Mouse (Mus musculus) kidney, postnatal 0 days (tissue): ENCODE data around the gene Pifo. TPM values are rescaled to one million over a fixed set of nuclear protein-coding genes. Genes with fewer than 3 reads are reported as not detected.
"Not testable (repeated sequence)": the region's sequence is repeated elsewhere in the genome, so short reads cannot be mapped to it uniquely, and the experiment has no call there.

Experiments
- ATAC-seq: fragments of 200-750 bp; cut with Nextera tagmentation; replicated peaks from 2 replicates; pipeline ENCODE4 v1.8.0; 2017; ENCODE audit warnings: low read depth, moderate number of reproducible peaks, moderate TSS enrichment, moderate library complexity; ENCODE audit not compliant: low FRiP score
- DNase-seq: peaks from one replicate; pipeline ENCODE4 v3.0.0-alpha.2; 2016; ENCODE audit warnings: low spot score
- H3K27ac ChIP-seq: fragments of 300-500 bp; sonication (generic); 2 replicates; pipeline ENCODE4 v1.5.1; 2014; ENCODE audit warnings: mild to moderate bottlenecking
- H3K27me3 ChIP-seq: fragments of 300-500 bp; sonication (generic); 2 replicates; pipeline ENCODE4 v1.6.1; 2014; ENCODE audit warnings: low read length, mixed read lengths; ENCODE audit not compliant: insufficient read depth
- H3K36me3 ChIP-seq: fragments of 300-500 bp; sonication (generic); 2 replicates; pipeline ENCODE4 v1.6.1; 2014; ENCODE audit warnings: low read length, mixed read lengths; ENCODE audit not compliant: insufficient read depth
- H3K4me1 ChIP-seq: fragments of 300-500 bp; sonication (generic); replicated peaks from 2 replicates; pipeline ENCODE4 v1.6.1; 2014; ENCODE audit warnings: antibody characterized with exemption, low read length, mixed read lengths; ENCODE audit not compliant: insufficient read depth
- H3K4me2 ChIP-seq: fragments of 300-500 bp; sonication (generic); 2 replicates; pipeline ENCODE4 v1.6.1; 2014; ENCODE audit warnings: mild to moderate bottlenecking, low read length, moderate library complexity, mixed read lengths
- H3K4me3 ChIP-seq: fragments of 300-500 bp; sonication (generic); replicated peaks from 2 replicates; pipeline ENCODE4 v1.5.1; 2014; ENCODE audit warnings: low read depth, low read length
- H3K9ac ChIP-seq: fragments of 300-500 bp; sonication (generic); 2 replicates; pipeline ENCODE4 v1.6.1; 2014; ENCODE audit warnings: low read depth, low read length
- H3K9me3 ChIP-seq: fragments of 300-500 bp; sonication (generic); replicated peaks from 2 replicates; pipeline ENCODE4 v1.6.1; 2016; ENCODE audit warnings: low read length, inconsistent platforms, mixed read lengths
- CTCF ChIP-seq: IDR thresholded peaks from 2 replicates; pipeline ENCODE4 v1.5.1; 2016; ENCODE audit warnings: antibody characterized with exemption, low read depth, mild to moderate bottlenecking, moderate library complexity
- WGBS: fragments of 180-500 bp; shearing (Covaris S2); extraction: QIAGEN DNeasy Blood & Tissue Kit; methylation state at CpG from one replicate; pipeline ENCODE4 v1.1.7; 2014; 5-methylcytosine and 5-hydroxymethylcytosine counted together
- polyA plus RNA-seq: library from polyadenylated mRNA; unstranded; fragments of >200 nt; fragmentation: Nextera tagmentation; extraction: Ambion mirVana; gene quantifications from 2 replicates; pipeline ENCODE4 v1.2.1, GENCODE M21; 2015

The Pifo gene
- polyA plus RNA-seq, 1 experiment from 2014 or later, result 0.13 TPM

DNA sequence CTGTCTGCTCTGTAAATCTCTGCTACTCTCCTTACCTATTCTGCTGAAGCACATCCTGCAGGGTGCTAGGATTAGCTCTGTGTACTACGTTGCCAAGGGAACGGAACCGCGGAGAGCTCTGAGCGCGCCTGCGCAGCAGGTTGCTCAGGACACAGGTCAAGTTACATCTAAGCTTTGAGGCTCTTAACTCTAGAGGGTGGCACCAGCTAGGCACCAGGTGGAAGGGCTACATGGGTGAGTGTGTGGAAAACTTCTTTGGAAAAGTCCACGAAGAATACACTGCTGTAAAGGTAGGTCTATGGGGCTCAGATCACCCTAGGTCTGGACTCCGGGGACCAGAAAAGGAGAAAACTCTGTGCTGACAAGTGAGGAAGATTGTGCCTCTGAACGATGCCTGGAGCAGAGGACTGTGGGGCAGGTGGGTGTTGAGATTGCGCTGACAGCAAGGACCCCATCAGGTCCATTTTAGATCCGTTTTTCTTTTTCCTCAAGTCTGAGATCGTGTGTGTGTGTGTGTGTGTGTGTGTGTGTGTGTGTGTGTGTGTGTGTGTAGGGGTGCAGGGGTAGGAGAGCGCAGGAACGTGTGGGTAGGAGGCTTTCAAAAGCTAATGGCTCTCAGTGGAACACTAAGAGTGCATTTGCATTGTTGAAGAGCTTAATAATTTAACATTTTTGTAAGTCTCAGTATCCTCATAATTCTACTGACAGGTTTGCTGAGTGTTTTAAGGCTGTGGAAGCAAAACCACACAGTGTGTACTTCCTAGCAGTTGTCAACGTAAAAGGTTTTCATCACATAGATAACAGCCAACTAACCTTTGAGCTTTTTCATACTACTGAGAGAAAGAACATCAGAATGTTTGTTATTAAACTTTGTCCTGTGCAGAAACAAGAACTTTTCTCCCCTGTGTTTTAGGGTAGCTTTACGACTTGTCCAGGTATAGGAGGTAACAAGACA lies 12.8 kb downstream of the Pifo start:
- H3K9me3 ChIP-seq, result no peaks in the 10 kb centered on the region
- H3K4me1 ChIP-seq, result no peaks in the 10 kb centered on the region
- TF ChIP-seq CTCF, result no peak
- H3K4me2 ChIP-seq, result peak overlapping the region; percentile 31
- H3K27me3 ChIP-seq, result no peaks in the 10 kb centered on the region
- H3K4me3 ChIP-seq, result no peak overlapping the region
- ATAC-seq, result peak; percentile 95
- H3K27ac ChIP-seq, result no peak overlapping the region
- no peak overlapping the region for H3K9ac ChIP-seq
- H3K36me3 ChIP-seq, result no peaks in the 10 kb centered on the region
- WGBS, result 22% methylated on average over 16 of the region's 17 CpGs
- DNase-seq, result peak; percentile 73

DNA sequence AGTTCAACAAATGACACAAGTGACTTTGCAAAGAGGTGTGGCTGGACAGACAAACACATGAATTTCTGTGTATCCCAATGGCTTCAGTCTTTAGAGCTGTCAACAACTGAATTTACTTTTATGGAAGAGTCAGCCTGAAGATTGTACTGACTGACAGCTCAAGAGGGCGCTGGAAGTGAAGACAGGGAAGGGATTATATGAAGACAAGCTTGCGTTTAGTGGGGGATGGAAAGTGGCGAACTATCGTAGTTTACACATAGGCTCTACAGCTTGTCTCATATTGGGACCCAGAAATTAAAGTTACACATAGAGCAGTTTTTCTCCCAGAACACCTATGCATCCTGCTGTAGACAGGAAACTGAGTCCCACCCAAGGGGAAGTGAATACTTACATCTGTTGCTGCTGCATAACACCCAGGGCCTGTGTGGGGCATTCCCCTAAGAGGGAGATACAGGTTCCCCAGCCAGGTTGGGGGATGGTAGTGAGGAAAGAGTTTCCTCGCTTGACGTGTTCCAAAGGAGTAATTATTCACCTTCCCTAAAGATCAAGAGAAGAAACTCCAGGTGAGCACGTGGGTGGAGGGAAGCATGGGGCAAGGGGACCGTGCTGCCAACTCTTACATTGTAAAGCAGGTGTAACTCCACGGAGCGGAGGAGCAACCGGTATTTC lies 13.6 kb downstream of the Pifo start:
- TF ChIP-seq CTCF, result no peak
- ATAC-seq (peak; percentile 59; the same call in 1 of the 2 replicates), DNase-seq (no peak)
- H3K9ac ChIP-seq, result no peak overlapping the region
- H3K4me1 ChIP-seq, result no peaks in the 10 kb centered on the region
- WGBS, result 17% methylated on average over 11 of the region's 11 CpGs
- no peaks in the 10 kb centered on the region for H3K9me3 ChIP-seq
- H3K27me3 ChIP-seq, result no peaks in the 10 kb centered on the region
- H3K4me3 ChIP-seq, result no peak overlapping the region
- H3K36me3 ChIP-seq, result no peaks in the 10 kb centered on the region
- peak overlapping the region; percentile 31 for H3K4me2 ChIP-seq
- H3K27ac ChIP-seq, result no peak overlapping the region

DNA sequence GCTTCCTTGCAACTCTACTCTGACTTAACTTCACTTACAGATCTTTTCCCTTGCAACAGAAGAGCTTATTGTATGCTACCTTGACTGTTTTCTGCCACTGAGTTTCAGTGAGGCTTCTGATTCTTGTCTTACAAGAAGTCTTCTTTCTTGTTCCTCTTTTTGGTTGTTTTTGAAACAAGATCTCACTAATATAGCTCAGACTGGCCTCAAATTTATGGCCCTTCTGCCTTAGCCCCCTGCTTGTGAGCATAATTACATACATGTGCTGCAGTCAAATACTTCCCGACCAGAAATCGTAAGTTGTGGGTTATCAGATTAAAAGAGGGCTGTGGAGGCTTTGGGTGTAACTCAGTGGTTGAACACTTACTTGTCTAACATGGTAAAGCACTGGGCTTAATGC lies 19.7 kb downstream of the Pifo start:
- H3K9me3 ChIP-seq, result no peaks in the 10 kb centered on the region
- H3K4me3 ChIP-seq, result no peak overlapping the region
- no peak for TF ChIP-seq CTCF
- no peak overlapping the region for H3K4me2 ChIP-seq
- H3K4me1 ChIP-seq, result no peaks in the 10 kb centered on the region
- H3K9ac ChIP-seq, result no peak overlapping the region
- H3K27ac ChIP-seq, result no peak overlapping the region
- H3K27me3 ChIP-seq, result no peaks in the 10 kb centered on the region
- WGBS, result 27% methylated on average over 2 of the region's 2 CpGs
- ATAC-seq, result no peak
- DNase-seq, result no peak
- H3K36me3 ChIP-seq, result no peaks in the 10 kb centered on the region

DNA sequence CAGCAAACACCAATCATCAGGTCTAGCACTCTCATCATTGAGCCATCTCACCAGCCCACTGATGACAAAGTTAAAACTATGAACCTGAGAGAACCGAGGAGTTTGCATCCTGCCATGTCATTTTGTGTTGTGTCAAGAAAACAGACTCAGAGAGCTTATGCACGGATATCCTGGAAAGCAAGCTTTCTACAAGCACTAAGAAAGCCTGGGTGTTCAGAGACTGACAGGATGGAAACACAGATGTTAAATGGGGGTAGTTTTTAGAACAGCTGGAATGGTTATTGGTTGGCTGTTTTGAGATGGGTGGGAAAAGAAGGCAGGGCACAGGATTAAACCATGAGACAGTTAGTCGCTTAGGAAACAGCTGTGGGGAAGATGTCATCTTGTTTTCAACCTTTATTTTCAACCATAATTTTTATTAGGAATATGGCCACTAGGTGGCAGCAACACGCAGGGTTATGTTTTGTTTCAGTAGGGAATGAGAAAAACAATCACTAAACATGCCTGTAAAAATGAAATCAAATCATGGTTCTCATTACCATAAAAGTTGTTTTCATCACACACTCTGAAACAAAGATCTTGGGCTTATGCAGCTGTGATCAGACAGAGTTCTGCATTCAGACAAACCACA lies 22.7 kb downstream of the Pifo start:
- DNase-seq, result peak; percentile 75
- Histone ChIP-seq H3K9me3 (no peaks in the 10 kb centered on the region), H3K27me3 (no peaks in the 10 kb centered on the region), H3K4me1 (no peaks in the 10 kb centered on the region), H3K4me2 (no peak overlapping the region), H3K4me3 (no peak overlapping the region), H3K27ac (no peak overlapping the region), H3K9ac (no peak overlapping the region), H3K36me3 (no peaks in the 10 kb centered on the region)
- ATAC-seq, result no peak
- WGBS, result 29% methylated on average over 4 of the region's 4 CpGs
- peak; percentile 85 for TF ChIP-seq CTCF

DNA sequence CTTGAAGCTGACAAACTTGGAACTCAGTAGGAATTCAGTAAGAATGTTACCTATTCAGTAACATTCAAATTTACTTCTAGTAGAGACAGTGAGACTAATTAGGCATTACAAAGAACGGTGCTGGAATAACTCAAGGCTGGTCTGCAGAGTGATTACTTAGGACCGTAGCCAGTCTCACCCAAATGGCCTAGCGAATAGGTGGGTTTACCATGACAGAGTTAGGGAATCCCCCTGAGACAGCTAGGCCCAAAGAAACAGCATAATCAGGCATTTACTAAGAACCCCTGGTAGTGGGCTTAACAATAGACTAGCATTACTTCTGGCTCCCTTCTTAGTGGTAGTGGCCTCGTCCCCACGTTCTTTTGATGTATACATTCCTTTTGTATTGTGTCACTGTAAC lies 24.8 kb downstream of the Pifo start:
- not testable (repeated sequence) for H3K9ac ChIP-seq, H3K4me3 ChIP-seq, H3K27ac ChIP-seq, H3K9me3 ChIP-seq, H3K4me1 ChIP-seq, H3K27me3 ChIP-seq, DNase-seq, H3K36me3 ChIP-seq, H3K4me2 ChIP-seq, ATAC-seq
- 53% methylated on average over 5 of the region's 5 CpGs for WGBS

DNA sequence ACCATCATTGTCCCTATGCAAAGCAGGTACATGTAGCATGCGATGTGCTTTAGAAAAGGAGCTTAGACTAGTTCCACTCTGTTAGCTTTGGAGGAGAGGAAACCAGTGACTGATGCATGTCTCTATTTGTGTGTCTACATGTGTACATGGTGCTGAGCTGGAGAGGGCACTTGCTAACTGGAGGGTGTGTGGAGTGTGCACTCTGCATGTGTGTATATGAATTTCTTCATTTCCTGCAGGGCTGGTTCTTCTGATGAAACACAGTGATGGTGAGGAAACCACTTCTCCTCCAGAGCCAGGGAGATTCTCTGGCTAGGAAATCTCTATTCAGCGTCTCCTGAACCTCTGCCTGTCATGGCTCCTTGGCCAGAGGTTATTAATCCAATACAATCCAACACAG lies 40.3 kb downstream of the Pifo start:
- no peak for TF ChIP-seq CTCF
- WGBS, result 89% methylated on average over 2 of the region's 2 CpGs
- H3K27ac ChIP-seq, result no peak overlapping the region

More for the DNA sequence above, 40.3 kb downstream of the Pifo start:
- no peaks in the 10 kb centered on the region for H3K9me3 ChIP-seq
- no peak overlapping the region for H3K4me2 ChIP-seq
- no peaks in the 10 kb centered on the region for H3K4me1 ChIP-seq
- H3K4me3 ChIP-seq, result no peak overlapping the region
- no peaks in the 10 kb centered on the region for H3K27me3 ChIP-seq
- ATAC-seq (no peak), DNase-seq (no peak)
- peaks cover 2% of the 10 kb centered on the region for H3K36me3 ChIP-seq
- no peak overlapping the region for H3K9ac ChIP-seq
